Mouse (Mus musculus) CH12.LX (cell line): Measurements from ENCODE around the gene Ccdc24. TPM values are rescaled to one million over a fixed set of nuclear protein-coding genes. Genes with fewer than 3 reads are reported as not detected.

Experiments
- DNase-seq: peaks from one replicate; pipeline ENCODE4 v3.0.0-alpha.2; 2013; ENCODE audit errors: extremely low read depth
- H3K27ac ChIP-seq: 2 replicates; pipeline ENCODE4 v1.5.1; 2012; ENCODE audit warnings: low read depth, mild to moderate bottlenecking, control low read depth, moderate library complexity; ENCODE audit not compliant: insufficient read depth
- H3K27me3 ChIP-seq: replicated peaks from 2 replicates; pipeline ENCODE3; 2012; ENCODE audit warnings: inconsistent platforms
- H3K36me3 ChIP-seq, 2 experiments: replicated peaks in 1 of 2; 2 replicates each; pipeline versions ENCODE3 to v1.6.1; 2012; ENCODE audit warnings: inconsistent platforms in 1 of 2, low read length in 1 of 2, mild to moderate bottlenecking in 1 of 2, mixed read lengths in 1 of 2, moderate library complexity in 1 of 2; ENCODE audit not compliant: control insufficient read depth in 1 of 2, insufficient read depth in 1 of 2
- H3K4me1 ChIP-seq, 2 experiments: 2 replicates each; pipeline ENCODE4 v1.6.1; 2012; ENCODE audit warnings: inconsistent platforms in 1 of 2, moderate library complexity in 1 of 2; ENCODE audit not compliant: insufficient read depth in 2 of 2, control insufficient read depth in 1 of 2
- H3K4me2 ChIP-seq: 2 replicates; pipeline ENCODE4 v1.6.1; 2012; ENCODE audit warnings: low read depth, mild to moderate bottlenecking, control low read depth; ENCODE audit not compliant: poor library complexity, insufficient read depth, severe bottlenecking
- H3K4me3 ChIP-seq, 3 experiments: fragments of 150-350 bp in 1 of 3; sonication (generic) in 1 of 3; replicated peaks in 1 of 3; 2 replicates each; pipeline versions ENCODE3 to v1.5.1; 2011 to 2012; ENCODE audit warnings: low read depth in 2 of 3, low read length in 2 of 3, mild to moderate bottlenecking in 2 of 3, moderate library complexity in 2 of 3, control low read depth in 1 of 3, improper control_type of control experiment in 1 of 3, inconsistent platforms in 1 of 3, mixed read lengths in 1 of 3; ENCODE audit not compliant: poor library complexity in 1 of 3
- H3K79me2 ChIP-seq: replicated peaks from 2 replicates; pipeline ENCODE4 v1.6.1; 2012; ENCODE audit warnings: mild to moderate bottlenecking, moderate library complexity; ENCODE audit not compliant: control insufficient read depth, poor library complexity, insufficient read depth, severe bottlenecking; ENCODE audit errors: extremely low read depth
- H3K9ac ChIP-seq: 2 replicates; pipeline ENCODE4 v1.6.1; 2012; ENCODE audit warnings: low read depth, mild to moderate bottlenecking, control low read depth, moderate library complexity; ENCODE audit not compliant: insufficient read depth
- H3K9me3 ChIP-seq: replicated peaks from 2 replicates; pipeline ENCODE3; 2012; ENCODE audit warnings: low read length, inconsistent platforms, mixed read lengths
- CHD1 ChIP-seq: IDR thresholded peaks from 2 replicates; pipeline ENCODE4 v1.6.1; 2012; ENCODE audit warnings: low read depth, low read length, improper control_type of control experiment, inconsistent platforms
- E2F4 ChIP-seq: IDR thresholded peaks from 2 replicates; pipeline ENCODE4 v1.6.1; 2011; ENCODE audit warnings: low read depth, low read length, improper control_type of control experiment; ENCODE audit not compliant: insufficient replicate concordance
- ELF1 ChIP-seq: IDR thresholded peaks from 2 replicates; pipeline ENCODE4 v1.6.1; 2014; ENCODE audit warnings: low read depth, mild to moderate bottlenecking, inconsistent platforms, low read length, improper control_type of control experiment
- ETS1 ChIP-seq: conservative IDR thresholded peaks from 2 replicates; pipeline ENCODE4 v1.6.1; 2012; ENCODE audit warnings: low read depth, mild to moderate bottlenecking, inconsistent platforms, low read length, improper control_type of control experiment, moderate library complexity
- GABPA ChIP-seq: IDR thresholded peaks from 2 replicates; pipeline ENCODE4 v1.6.1; 2012; ENCODE audit warnings: low read depth, low read length, improper control_type of control experiment, inconsistent platforms; ENCODE audit not compliant: insufficient replicate concordance
- HCFC1 ChIP-seq: IDR thresholded peaks from 2 replicates; pipeline ENCODE4 v1.6.1; 2012; ENCODE audit warnings: low read depth, mild to moderate bottlenecking, inconsistent platforms, low read length, improper control_type of control experiment
- JUND ChIP-seq: conservative IDR thresholded peaks from 2 replicates; pipeline ENCODE4 v1.6.1; 2011; ENCODE audit warnings: low read depth, low read length, improper control_type of control experiment
- MAFK ChIP-seq: IDR thresholded peaks from 2 replicates; pipeline ENCODE4 v1.6.1; 2011; ENCODE audit warnings: low read length, improper control_type of control experiment; ENCODE audit not compliant: insufficient replicate concordance
- MAX ChIP-seq: IDR thresholded peaks from 2 replicates; pipeline ENCODE4 v1.6.1; 2011; ENCODE audit warnings: low read length, improper control_type of control experiment
- MXI1 ChIP-seq: IDR thresholded peaks from 2 replicates; pipeline ENCODE4 v1.6.1; 2011; ENCODE audit warnings: mild to moderate bottlenecking, low read depth, low read length, improper control_type of control experiment
- MYC ChIP-seq: IDR thresholded peaks from 2 replicates; pipeline ENCODE4 v1.6.1; 2011; ENCODE audit warnings: low read depth, mild to moderate bottlenecking, improper control_type of control experiment, low read length
- NELFE ChIP-seq: IDR thresholded peaks from 2 replicates; pipeline ENCODE4 v1.6.1; 2011; ENCODE audit warnings: low read depth, low read length, improper control_type of control experiment
- PAX5 ChIP-seq: IDR thresholded peaks from 2 replicates; pipeline ENCODE4 v1.6.1; 2012; ENCODE audit warnings: low read length, inconsistent platforms, mixed read lengths
- RAD21 ChIP-seq: IDR thresholded peaks from 2 replicates; pipeline ENCODE4 v1.6.1; 2011; ENCODE audit warnings: low read depth, mild to moderate bottlenecking, low read length, improper control_type of control experiment, moderate library complexity
- RCOR1 ChIP-seq: conservative IDR thresholded peaks from 2 replicates; pipeline ENCODE4 v1.6.1; 2012; ENCODE audit warnings: low read depth, mild to moderate bottlenecking, inconsistent platforms, low read length, improper control_type of control experiment
- SIN3A ChIP-seq: IDR thresholded peaks from 2 replicates; pipeline ENCODE4 v1.6.1; 2012; ENCODE audit warnings: low read length, improper control_type of control experiment, inconsistent platforms
- SMC3 ChIP-seq: IDR thresholded peaks from 2 replicates; pipeline ENCODE4 v1.6.1; 2011; ENCODE audit warnings: low read depth, low read length, improper control_type of control experiment
- TCF12 ChIP-seq: IDR thresholded peaks from 2 replicates; pipeline ENCODE4 v1.6.1; 2014; ENCODE audit warnings: low read depth, mild to moderate bottlenecking, inconsistent platforms, low read length, improper control_type of control experiment
- ZC3H11A ChIP-seq: IDR thresholded peaks from 2 replicates; pipeline ENCODE4 v1.6.1; 2012; ENCODE audit warnings: low read depth, mild to moderate bottlenecking, inconsistent platforms, low read length, improper control_type of control experiment
- ZNF384 ChIP-seq: IDR thresholded peaks from 2 replicates; pipeline ENCODE4 v1.6.1; 2012; ENCODE audit warnings: low read depth, low read length, improper control_type of control experiment, inconsistent platforms
- dilution Hi-C: fragments of 300-500 bp; cut with MboI; formaldehyde crosslinking; loops from 2 replicates; pipeline ENCODE4 v1.14.3; 2020; ENCODE audit warnings: low sequenced_read_pairs; ENCODE audit not compliant: extremely low pct_unique_long_range_greater_than_20kb, extremely low pct_ligation_motif_present
- in situ Hi-C: fragments of 300-500 bp; cut with MboI; formaldehyde crosslinking; loops from 3 replicates; pipeline ENCODE4 v1.14.3; 2019; ENCODE audit warnings: low sequenced_read_pairs, low pct_ligation_motif_present, low pct_unique_long_range_greater_than_20kb, mixed read lengths
- polyA plus RNA-seq: library from polyadenylated mRNA; unstranded; fragments of >175 nt; gene quantifications from 2 replicates; pipeline ENCODE4 v1.2.1, GENCODE M21; 2012; ENCODE audit warnings: low read depth; ENCODE audit not compliant: insufficient read length
- total RNA-seq, 2 experiments: library from RNA; depleted of rRNA; stranded (reverse); fragments of 300-350 nt in 1 of 2; fragments of >200 nt in 1 of 2; gene quantifications; 2 replicates each; pipeline ENCODE4 v1.2.3; 2012 to 2014

The Ccdc24 gene
- total and polyA plus RNA-seq, 3 experiments: 0.81 to 0.93 TPM; not detected in 1

DNA sequence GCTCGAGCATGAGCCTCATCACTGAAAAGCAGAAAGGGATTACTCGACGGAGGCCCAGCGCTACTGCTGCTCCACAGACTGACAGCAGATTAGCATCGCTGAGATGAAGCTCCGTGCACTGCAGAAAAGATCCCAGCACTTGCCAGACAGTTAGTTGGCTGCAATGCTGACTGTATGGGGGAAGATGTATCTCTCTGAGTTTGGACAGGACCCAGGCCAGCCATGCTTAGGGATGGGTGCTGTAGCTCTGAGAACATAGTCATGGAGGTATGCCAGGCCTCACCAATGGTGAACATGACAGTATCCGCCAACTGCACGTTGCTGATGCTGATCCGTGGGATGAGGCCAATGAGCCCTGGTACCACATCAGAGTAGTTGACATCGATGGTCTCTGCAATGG lies 31.7 kb upstream of the Ccdc24 start:
- Histone ChIP-seq H3K27ac (no peak overlapping the region), H3K4me3 (no peak overlapping the region), H3K4me1 (peaks cover 0 to 3% of the 10 kb centered on the region in 2 experiments; a peak in 2 of 4 replicates), H3K79me2 (no peaks in the 10 kb centered on the region), H3K27me3 (no peaks in the 10 kb centered on the region), H3K4me2 (no peak overlapping the region), H3K9ac (no peak overlapping the region), H3K36me3 (peaks cover 76 to 94% of the 10 kb centered on the region in 2 experiments), H3K9me3 (no peaks in the 10 kb centered on the region)
- dilution Hi-C loops (no loop called here), in situ Hi-C loops (no loop called here)
- TF ChIP-seq MYC: no peak
- TF ChIP-seq E2F4: no peak
- TF ChIP-seq HCFC1: no peak
- no peak for TF ChIP-seq NELFE
- TF ChIP-seq SMC3: no peak
- TF ChIP-seq TCF12: no peak
- TF ChIP-seq ETS1: no peak
- no peak for TF ChIP-seq MAX
- no peak for TF ChIP-seq ZNF384
- no peak for TF ChIP-seq ZC3H11A
- TF ChIP-seq JUND: no peak
- TF ChIP-seq MAFK: no peak
- no peak for TF ChIP-seq PAX5
- no peak for TF ChIP-seq SIN3A
- TF ChIP-seq ELF1: no peak
- no peak for TF ChIP-seq MXI1
- no peak for DNase-seq

GRCm38 (mm10) chr4:117898111-117898510 lies 25.8 kb upstream of the Ccdc24 start:
- Histone ChIP-seq H3K4me1 (peaks cover 0 to 7% of the 10 kb centered on the region in 2 experiments; a peak in 1 of 4 replicates), H3K27ac (no peak overlapping the region), H3K27me3 (no peaks in the 10 kb centered on the region), H3K4me3 (no peak overlapping the region), H3K36me3 (peaks cover 76 to 98% of the 10 kb centered on the region in 2 experiments), H3K4me2 (no peak overlapping the region), H3K9me3 (no peaks in the 10 kb centered on the region)
- in situ Hi-C loops: no loop called here
- DNase-seq: no peak
- TF ChIP-seq GABPA (no peak), RAD21 (no peak), RCOR1 (no peak), MAFK (no peak), MXI1 (no peak), CHD1 (no peak)
- TF ChIP-seq, all 38 proteins: peak for 0
- dilution Hi-C loops: no loop called here
- H3K9ac ChIP-seq: no peak overlapping the region
- no peaks in the 10 kb centered on the region for H3K79me2 ChIP-seq
